Mouse (Mus musculus) spleen, adult 2 months (tissue): Measurements from ENCODE around the gene Rell1. TPM values are rescaled to one million over a fixed set of nuclear protein-coding genes. Genes with fewer than 3 reads are reported as not detected.
A peak's percentile ranks its signal among the peaks of the same experiment; 100 is the strongest.

Source experiments
- DNase-seq, 2 experiments: peaks; one replicate each; pipeline versions ENCODE4 v3.0.0 to v3.0.0-alpha.2; 2012 to 2021; ENCODE audit warnings: low spot score in 2 of 2, low read depth in 1 of 2
- H3K27ac ChIP-seq: fragments of 200-500 bp; 2 replicates; pipeline ENCODE4 v1.5.1; 2012; ENCODE audit warnings: low read length, inconsistent platforms; ENCODE audit not compliant: insufficient read depth
- H3K27me3 ChIP-seq: fragments of 200-500 bp; 2 replicates; pipeline ENCODE4 v1.6.1; 2012; ENCODE audit warnings: mild to moderate bottlenecking, moderate library complexity, low read length, inconsistent platforms; ENCODE audit not compliant: control insufficient read depth, insufficient read depth
- H3K36me3 ChIP-seq: fragments of 200-500 bp; 2 replicates; pipeline ENCODE4 v1.6.1; 2012; ENCODE audit warnings: mild to moderate bottlenecking, low read length, inconsistent platforms; ENCODE audit not compliant: control insufficient read depth, insufficient read depth
- H3K4me1 ChIP-seq: fragments of 200-500 bp; 2 replicates; pipeline ENCODE4 v1.6.1; 2011; ENCODE audit warnings: inconsistent platforms; ENCODE audit not compliant: control insufficient read depth, insufficient read depth, insufficient read length
- H3K4me3 ChIP-seq: fragments of 200-500 bp; 2 replicates; pipeline ENCODE4 v1.5.1; 2011; ENCODE audit warnings: mild to moderate bottlenecking, inconsistent platforms; ENCODE audit not compliant: insufficient read depth, insufficient read length; ENCODE audit errors: extremely low read depth
- CTCF ChIP-seq: fragments of 200-500 bp; IDR thresholded peaks from 2 replicates; pipeline ENCODE4 v1.5.1; 2011; ENCODE audit warnings: mild to moderate bottlenecking, inconsistent platforms; ENCODE audit not compliant: insufficient read depth, insufficient read length, insufficient replicate concordance; ENCODE audit errors: extremely low read depth
- POLR2A ChIP-seq: fragments of 200-500 bp; IDR thresholded peaks from 2 replicates; pipeline ENCODE4 v1.6.1; 2011; ENCODE audit warnings: low read depth, low read length, inconsistent platforms
- WGBS: fragments of 180-500 bp; shearing (Covaris S2); methylation state at CpG from one replicate; pipeline ENCODE4 v1.1.7; 2018; 5-methylcytosine and 5-hydroxymethylcytosine counted together
- polyA plus RNA-seq: library from polyadenylated mRNA; depleted of rRNA; stranded (reverse); fragments of >200 nt; gene quantifications from 2 replicates; pipeline ENCODE4 v1.2.3, GENCODE M21; 2012

The Rell1 gene
- polyA plus RNA-seq, 1 experiment: 5.1 TPM

DNA sequence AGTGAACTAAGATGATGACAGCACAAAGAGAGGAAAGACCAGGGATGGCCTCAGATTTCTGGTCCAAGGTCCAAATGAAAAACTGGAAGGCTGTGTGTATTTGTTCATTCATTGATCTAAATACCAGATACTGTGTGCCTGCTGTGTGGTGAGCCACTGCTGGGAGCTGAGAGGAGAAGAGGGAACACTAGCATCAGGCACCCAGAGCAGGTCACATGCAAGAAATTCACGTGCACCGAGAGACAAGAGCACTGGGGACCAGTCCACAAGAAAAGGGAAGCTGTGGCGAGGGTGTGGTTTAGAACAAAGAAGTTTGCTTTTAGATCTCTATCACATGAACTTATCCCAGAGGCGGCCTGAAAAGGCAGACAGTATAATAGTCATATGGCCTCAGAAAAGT lies 30.1 kb downstream of the Rell1 start:
- DNase-seq: peak; percentile 65 to 82
- H3K27ac ChIP-seq: no peak overlapping the region
- no peak overlapping the region for H3K4me3 ChIP-seq
- WGBS: 11% methylated on average over 4 of the region's 4 CpGs
- peaks cover 16% of the 10 kb centered on the region for H3K4me1 ChIP-seq
- H3K27me3 ChIP-seq: no peaks in the 10 kb centered on the region
- TF ChIP-seq POLR2A (no peak), CTCF (no peak)
- no peaks in the 10 kb centered on the region for H3K36me3 ChIP-seq

DNA sequence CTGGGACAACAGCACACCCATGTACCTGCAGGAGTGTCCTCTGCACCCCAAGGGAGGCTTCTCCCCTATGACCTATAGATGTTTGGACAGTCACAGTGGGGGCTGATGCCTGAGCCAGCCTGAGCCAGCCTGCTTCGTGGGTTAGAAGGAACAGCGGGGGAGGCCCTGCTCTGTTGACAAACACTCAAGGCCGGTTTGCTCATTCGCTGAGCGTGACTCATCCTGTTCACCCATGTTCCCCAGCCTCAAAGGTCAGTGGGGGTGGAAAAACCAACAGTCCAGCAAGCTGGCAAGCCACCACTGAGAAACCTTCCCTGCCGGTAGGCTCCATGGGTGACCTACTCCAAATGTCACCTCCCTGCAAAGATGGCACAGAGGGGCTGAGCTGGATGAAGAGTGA lies 32.0 kb downstream of the Rell1 start:
- 90% methylated on average over 6 of the region's 6 CpGs for WGBS
- Histone ChIP-seq H3K27me3 (no peaks in the 10 kb centered on the region), H3K36me3 (no peaks in the 10 kb centered on the region), H3K4me3 (no peak overlapping the region), H3K4me1 (peaks cover 10% of the 10 kb centered on the region; the same call in 1 of the 2 replicates), H3K27ac (no peak overlapping the region)
- TF ChIP-seq CTCF (no peak), POLR2A (no peak)
- DNase-seq: no peak

DNA sequence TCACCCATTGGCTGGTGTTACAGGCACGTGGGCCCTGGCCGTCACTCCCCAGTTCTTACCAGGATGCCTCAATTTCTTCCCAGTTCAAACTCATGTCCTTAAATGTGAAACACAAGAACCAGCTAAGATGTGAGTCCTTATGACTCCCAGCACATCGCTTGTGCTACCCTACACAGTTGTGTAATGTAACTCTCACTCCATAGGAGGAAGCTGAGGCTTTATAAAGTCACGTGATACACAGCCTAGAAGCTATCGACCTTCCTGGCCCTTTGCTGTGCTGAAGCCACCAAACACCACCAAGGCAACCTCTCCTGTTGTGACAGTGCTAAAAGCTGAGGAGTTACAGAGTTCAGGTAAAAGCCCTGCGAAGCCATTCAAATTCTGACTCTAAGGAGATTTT lies 33.1 kb downstream of the Rell1 start:
- Histone ChIP-seq H3K36me3 (no peaks in the 10 kb centered on the region), H3K4me1 (peaks cover 10% of the 10 kb centered on the region; the same call in 1 of the 2 replicates), H3K27ac (no peak overlapping the region), H3K27me3 (no peaks in the 10 kb centered on the region), H3K4me3 (no peak overlapping the region)
- TF ChIP-seq CTCF (no peak), POLR2A (no peak)
- WGBS: 85% methylated on average over 6 of the region's 6 CpGs
- no peak for DNase-seq

DNA sequence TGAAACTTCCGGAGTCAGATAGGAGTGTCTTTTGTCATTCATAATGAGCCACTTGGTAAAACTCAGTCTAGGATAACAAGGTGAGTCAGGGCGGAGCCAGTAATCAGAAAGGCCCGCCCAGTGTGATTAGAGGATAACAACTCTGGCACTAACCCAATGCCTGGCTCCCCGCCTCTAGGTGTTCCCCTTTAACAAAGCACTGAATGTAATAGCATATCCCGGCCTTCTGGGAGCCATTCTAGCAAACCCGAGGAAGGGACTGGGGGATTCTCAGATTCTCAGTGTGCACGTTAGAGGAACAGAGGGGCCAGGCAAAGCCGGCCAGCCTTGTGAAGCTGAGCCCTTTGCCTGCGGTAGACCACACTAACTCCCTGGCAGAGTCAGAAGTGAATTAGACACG lies 35.9 kb downstream of the Rell1 start:
- no peaks in the 10 kb centered on the region for H3K4me1 ChIP-seq
- no peak overlapping the region for H3K4me3 ChIP-seq
- no peak for DNase-seq
- WGBS: 91% methylated on average over 10 of the region's 10 CpGs
- H3K36me3 ChIP-seq: no peaks in the 10 kb centered on the region
- TF ChIP-seq CTCF: no peak
- no peak for TF ChIP-seq POLR2A
- H3K27ac ChIP-seq: no peak overlapping the region
- no peaks in the 10 kb centered on the region for H3K27me3 ChIP-seq

DNA sequence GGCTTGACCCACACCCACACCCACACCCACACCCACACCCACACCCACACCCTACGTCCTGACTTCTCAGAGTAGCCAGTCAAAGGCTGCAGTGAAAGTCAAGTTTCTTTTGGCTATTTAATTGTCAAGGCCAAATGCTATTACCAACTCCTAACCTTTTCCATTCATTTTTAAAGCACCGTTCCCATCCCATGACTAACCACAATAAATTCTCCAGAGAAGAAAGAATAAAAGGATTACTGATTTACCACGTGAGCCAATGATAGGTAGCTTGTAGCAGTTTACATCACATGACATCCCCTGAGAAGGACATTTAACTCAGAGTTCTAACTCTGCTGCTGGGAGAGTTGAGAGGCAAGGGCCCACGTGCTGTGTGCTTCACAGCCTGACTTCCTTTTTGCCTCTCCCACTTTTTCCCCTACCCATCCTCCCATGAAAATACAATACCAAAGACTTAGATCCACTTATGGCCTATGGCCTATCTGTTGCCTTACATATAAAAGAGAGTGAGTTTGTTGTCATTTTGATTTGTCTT lies 37.8 kb downstream of the Rell1 start:
- TF ChIP-seq CTCF: no peak
- TF ChIP-seq POLR2A: no peak
- DNase-seq: no peak
- H3K27ac ChIP-seq: no peak overlapping the region
- no peaks in the 10 kb centered on the region for H3K4me1 ChIP-seq
- H3K4me3 ChIP-seq: no peak overlapping the region
- peaks cover 2% of the 10 kb centered on the region; the same call in 1 of the 2 replicates for H3K36me3 ChIP-seq
- no peaks in the 10 kb centered on the region for H3K27me3 ChIP-seq
- 77% methylated on average over 4 of the region's 4 CpGs for WGBS

DNA sequence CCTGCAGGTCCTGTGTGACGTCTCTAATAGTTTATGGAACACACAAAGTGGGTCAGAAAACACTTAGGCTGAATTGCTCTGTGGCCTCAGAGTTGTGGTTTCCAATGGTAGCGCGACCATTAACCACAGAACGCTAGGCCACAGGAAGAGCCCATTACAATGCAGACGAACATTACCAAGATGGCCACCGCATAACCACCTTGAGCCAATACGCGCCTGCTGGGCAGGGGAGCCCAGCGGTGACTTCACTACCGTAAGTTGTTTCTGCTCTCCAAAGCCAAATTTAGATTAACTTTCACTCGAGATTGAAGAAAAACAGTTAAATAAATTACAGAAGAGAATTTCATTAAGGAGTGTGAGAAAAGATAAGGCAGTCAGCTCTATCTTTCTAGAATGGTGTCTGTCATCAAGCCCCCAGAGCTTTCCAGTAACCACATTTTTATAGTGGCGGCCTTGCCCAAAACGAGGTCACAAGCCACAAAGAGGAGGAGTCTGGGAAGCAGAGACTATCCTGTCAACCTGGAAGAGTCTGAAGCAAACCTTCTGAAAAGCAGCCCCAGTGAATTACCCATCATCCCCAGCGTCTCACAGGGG lies 43.6 kb downstream of the Rell1 start:
- WGBS: 73% methylated on average over 14 of the region's 14 CpGs
- no peak for TF ChIP-seq POLR2A
- TF ChIP-seq CTCF: no peak
- Histone ChIP-seq H3K4me1 (no peaks in the 10 kb centered on the region), H3K36me3 (peaks cover 3% of the 10 kb centered on the region; the same call in 1 of the 2 replicates), H3K27me3 (no peaks in the 10 kb centered on the region), H3K27ac (no peak overlapping the region), H3K4me3 (no peak overlapping the region)
- no peak for DNase-seq
